Mouse (Mus musculus) embryonic facial prominence, embryonic 13.5 days (tissue): Measurements from ENCODE around the gene Lsp1. TPM values are rescaled to one million over a fixed set of nuclear protein-coding genes. Genes with fewer than 3 reads are reported as not detected.
A peak's percentile ranks its signal among the peaks of the same experiment; 100 is the strongest.

Experiments
- ATAC-seq: fragments of 200-750 bp; cut with Nextera tagmentation; 2 replicates; pipeline ENCODE4 v1.8.0; 2017; ENCODE audit warnings: low read depth; ENCODE audit not compliant: insufficient number of reproducible peaks, insufficient read depth, low FRiP score, low TSS enrichment
- H3K27ac ChIP-seq: fragments of 300-500 bp; sonication (generic); 2 replicates; pipeline ENCODE4 v1.5.1; 2015; ENCODE audit warnings: moderate library complexity, mild to moderate bottlenecking, inconsistent platforms
- H3K27me3 ChIP-seq: fragments of 300-500 bp; sonication (generic); 2 replicates; pipeline ENCODE4 v1.6.1; 2015; ENCODE audit warnings: mild to moderate bottlenecking, inconsistent platforms
- H3K36me3 ChIP-seq: fragments of 300-500 bp; sonication (generic); 2 replicates; pipeline ENCODE4 v1.6.1; 2015; ENCODE audit warnings: mild to moderate bottlenecking, inconsistent platforms
- H3K4me1 ChIP-seq: fragments of 300-500 bp; sonication (generic); 2 replicates; pipeline ENCODE4 v1.6.1; 2015; ENCODE audit warnings: inconsistent platforms
- H3K4me2 ChIP-seq: fragments of 300-500 bp; sonication (generic); 2 replicates; pipeline ENCODE4 v1.6.1; 2015; ENCODE audit warnings: moderate library complexity, mild to moderate bottlenecking, inconsistent platforms
- H3K4me3 ChIP-seq: fragments of 300-500 bp; sonication (generic); 2 replicates; pipeline ENCODE4 v1.5.1; 2015; ENCODE audit warnings: mild to moderate bottlenecking, inconsistent platforms
- H3K9ac ChIP-seq: fragments of 300-500 bp; sonication (generic); 2 replicates; pipeline ENCODE4 v1.6.1; 2015; ENCODE audit warnings: mild to moderate bottlenecking, inconsistent platforms
- H3K9me3 ChIP-seq: fragments of 300-500 bp; sonication (generic); 2 replicates; pipeline ENCODE4 v1.6.1; 2016; ENCODE audit warnings: inconsistent platforms
- WGBS: fragments of 180-500 bp; shearing (Covaris S2); methylation state at CpG from one replicate; pipeline ENCODE4 v1.1.7; 2015; ENCODE audit warnings: mixed read lengths; 5-methylcytosine and 5-hydroxymethylcytosine counted together
- polyA plus RNA-seq: library from polyadenylated mRNA; unstranded; fragments of >200 nt; fragmentation: Nextera tagmentation; extraction: Ambion mirVana; gene quantifications from 2 replicates; pipeline ENCODE4 v1.2.1, GENCODE M21; 2015

The Lsp1 gene
- polyA plus RNA-seq, 1 experiment from 2014 or later, result 28.5 TPM

- peak overlapping the region; percentile 22; the same call in 1 of the 2 replicates for H3K27ac ChIP-seq
- WGBS, result 80% methylated on average over 6 of the region's 6 CpGs
- H3K36me3 ChIP-seq, result no peaks in the 10 kb centered on the region; the same call in 1 of the 2 replicates
- H3K4me1 ChIP-seq, result peaks cover 52% of the 10 kb centered on the region
- no peaks in the 10 kb centered on the region for H3K9me3 ChIP-seq
- H3K27me3 ChIP-seq, result no peaks in the 10 kb centered on the region
- no peak overlapping the region for H3K9ac ChIP-seq
- ATAC-seq, result no peak
- no peak overlapping the region for H3K4me2 ChIP-seq
- no peak overlapping the region for H3K4me3 ChIP-seq
Measured at GRCm38 (mm10) chr7:142478001-142478400, 17.4 kb downstream of the Lsp1 start.

- Histone ChIP-seq H3K27me3 (no peaks in the 10 kb centered on the region), H3K36me3 (no peaks in the 10 kb centered on the region; the same call in 1 of the 2 replicates), H3K4me2 (no peak overlapping the region), H3K9me3 (no peaks in the 10 kb centered on the region), H3K9ac (no peak overlapping the region), H3K4me3 (no peak overlapping the region), H3K4me1 (peaks cover 52% of the 10 kb centered on the region), H3K27ac (0 out of 2 replicates have a peak overlapping the region, but pooled peaks have one; percentile 16)
- no peak for ATAC-seq
- WGBS, result 73% methylated on average over 2 of the region's 2 CpGs
Measured at GRCm38 (mm10) chr7:142478574-142478973, 18.0 kb downstream of the Lsp1 start.

GRCm38 (mm10) chr7:142479307-142479706 lies 18.7 kb downstream of the Lsp1 start:
- no peaks in the 10 kb centered on the region for H3K27me3 ChIP-seq
- H3K9me3 ChIP-seq, result no peaks in the 10 kb centered on the region
- H3K4me3 ChIP-seq, result no peak overlapping the region
- no peak overlapping the region for H3K4me2 ChIP-seq
- H3K36me3 ChIP-seq, result no peaks in the 10 kb centered on the region; the same call in 1 of the 2 replicates
- H3K9ac ChIP-seq, result no peak overlapping the region
- H3K27ac ChIP-seq, result peak overlapping the region; percentile 99; the same call in 1 of the 2 replicates
- ATAC-seq, result no peak
- H3K4me1 ChIP-seq, result peaks cover 59% of the 10 kb centered on the region

GRCm38 (mm10) chr7:142479886-142480285 lies 19.3 kb downstream of the Lsp1 start:
- no peak overlapping the region for H3K4me2 ChIP-seq
- H3K4me3 ChIP-seq, result no peak overlapping the region
- H3K27ac ChIP-seq, result peak overlapping the region; percentile 99
- no peaks in the 10 kb centered on the region for H3K27me3 ChIP-seq
- 95% methylated on average over 3 of the region's 3 CpGs for WGBS
- ATAC-seq, result no peak
- no peak overlapping the region for H3K9ac ChIP-seq
- H3K4me1 ChIP-seq, result peaks cover 58% of the 10 kb centered on the region
- no peaks in the 10 kb centered on the region; the same call in 1 of the 2 replicates for H3K36me3 ChIP-seq
- H3K9me3 ChIP-seq, result no peaks in the 10 kb centered on the region

GRCm38 (mm10) chr7:142480661-142481060 lies 20.1 kb downstream of the Lsp1 start:
- H3K36me3 ChIP-seq, result no peaks in the 10 kb centered on the region; the same call in 1 of the 2 replicates
- peak overlapping the region; percentile 99 for H3K27ac ChIP-seq
- no peak overlapping the region for H3K4me3 ChIP-seq
- no peak overlapping the region for H3K4me2 ChIP-seq
- 0 out of 2 replicates have a peak overlapping the region, but pooled peaks have one; percentile 71 for H3K9ac ChIP-seq
- H3K9me3 ChIP-seq, result no peaks in the 10 kb centered on the region
- 94% methylated on average over 3 of the region's 3 CpGs for WGBS
- no peaks in the 10 kb centered on the region for H3K27me3 ChIP-seq
- H3K4me1 ChIP-seq, result peaks cover 54% of the 10 kb centered on the region
- ATAC-seq, result no peak

- H3K9ac ChIP-seq, result peak overlapping the region; percentile 71; the same call in 1 of the 2 replicates
Measured at GRCm38 (mm10) chr7:142481186-142481567, 20.6 kb downstream of the Lsp1 start.

GRCm38 (mm10) chr7:142481568-142482255 lies 21.1 kb downstream of the Lsp1 start:
- Histone ChIP-seq H3K27ac (peak overlapping the region; percentile 99), H3K4me3 (peak overlapping the region; percentile 24), H3K27me3 (no peaks in the 10 kb centered on the region), H3K36me3 (no peaks in the 10 kb centered on the region; the same call in 1 of the 2 replicates), H3K4me1 (peaks cover 58% of the 10 kb centered on the region), H3K9ac (peak overlapping the region; percentile 71), H3K4me2 (peak overlapping the region; percentile 54), H3K9me3 (no peaks in the 10 kb centered on the region)
- ATAC-seq, result peak; percentile 86
- 3% methylated on average over 22 of the region's 22 CpGs for WGBS

More at GRCm38 (mm10) chr7:142481186-142481567, 20.6 kb downstream of the Lsp1 start:
- no peaks in the 10 kb centered on the region for H3K9me3 ChIP-seq
- peak overlapping the region; percentile 99 for H3K27ac ChIP-seq
- ATAC-seq, result no peak
- peak overlapping the region; percentile 24; the same call in 1 of the 2 replicates for H3K4me3 ChIP-seq
- H3K36me3 ChIP-seq, result no peaks in the 10 kb centered on the region; the same call in 1 of the 2 replicates
- WGBS, result 8% methylated on average over 5 of the region's 5 CpGs
- H3K4me2 ChIP-seq, result peak overlapping the region; percentile 54
- H3K27me3 ChIP-seq, result no peaks in the 10 kb centered on the region
- peaks cover 53% of the 10 kb centered on the region for H3K4me1 ChIP-seq

GRCm38 (mm10) chr7:142482256-142482609 lies 21.6 kb downstream of the Lsp1 start:
- H3K36me3 ChIP-seq, result no peaks in the 10 kb centered on the region
- peak overlapping the region; percentile 99 for H3K27ac ChIP-seq
- H3K9ac ChIP-seq, result peak overlapping the region; percentile 71
- no peaks in the 10 kb centered on the region for H3K27me3 ChIP-seq
- H3K9me3 ChIP-seq, result no peaks in the 10 kb centered on the region
- WGBS, result 9% methylated on average over 6 of the region's 6 CpGs
- peak; percentile 13; the same call in 1 of the 2 replicates for ATAC-seq
- 0 out of 2 replicates have a peak overlapping the region, but pooled peaks have one; percentile 4 for H3K4me3 ChIP-seq
- H3K4me1 ChIP-seq, result peaks cover 63% of the 10 kb centered on the region
- H3K4me2 ChIP-seq, result peak overlapping the region; percentile 54

- no peaks in the 10 kb centered on the region for H3K36me3 ChIP-seq
- ATAC-seq, result no peak
- peak overlapping the region; percentile 49; the same call in 1 of the 2 replicates for H3K9ac ChIP-seq
- no peak overlapping the region for H3K4me3 ChIP-seq
- H3K9me3 ChIP-seq, result no peaks in the 10 kb centered on the region
- peak overlapping the region; percentile 99 for H3K27ac ChIP-seq
- H3K4me2 ChIP-seq, result peak overlapping the region; percentile 54; the same call in 1 of the 2 replicates
- H3K27me3 ChIP-seq, result no peaks in the 10 kb centered on the region
- WGBS, result 29% methylated on average over 11 of the region's 11 CpGs
- peaks cover 72% of the 10 kb centered on the region for H3K4me1 ChIP-seq
Measured at GRCm38 (mm10) chr7:142483136-142483535, 22.5 kb downstream of the Lsp1 start.

- Histone ChIP-seq H3K27me3 (no peaks in the 10 kb centered on the region), H3K4me1 (peaks cover 81% of the 10 kb centered on the region), H3K4me3 (no peak overlapping the region), H3K9ac (no peak overlapping the region), H3K9me3 (no peaks in the 10 kb centered on the region), H3K4me2 (no peak overlapping the region), H3K36me3 (peaks cover 7% of the 10 kb centered on the region; the same call in 1 of the 2 replicates), H3K27ac (peak overlapping the region; percentile 49)
- ATAC-seq, result no peak
- 71% methylated on average over 12 of the region's 12 CpGs for WGBS
Measured at GRCm38 (mm10) chr7:142484780-142485179, 24.2 kb downstream of the Lsp1 start.

- no peak for ATAC-seq
- peaks cover 64% of the 10 kb centered on the region for H3K4me1 ChIP-seq
Measured at GRCm38 (mm10) chr7:142486751-142487162, 26.1 kb downstream of the Lsp1 start.

More at GRCm38 (mm10) chr7:142486751-142487162, 26.1 kb downstream of the Lsp1 start:
- H3K27me3 ChIP-seq, result no peaks in the 10 kb centered on the region
- H3K36me3 ChIP-seq, result peaks cover 17% of the 10 kb centered on the region; the same call in 1 of the 2 replicates
- no peak overlapping the region for H3K4me2 ChIP-seq
- WGBS, result 27% methylated on average over 8 of the region's 8 CpGs
- H3K9me3 ChIP-seq, result no peaks in the 10 kb centered on the region
- no peak overlapping the region for H3K4me3 ChIP-seq
- peak overlapping the region; percentile 94 for H3K27ac ChIP-seq
- peak overlapping the region; percentile 65 for H3K9ac ChIP-seq
